Mouse (Mus musculus) kidney, postnatal 10 days (tissue): ENCODE results near the gene Cmc2.

Source experiments
- DNase-seq: peaks from one replicate; pipeline ENCODE4 v3.0.0; 2021; ENCODE audit warnings: mixed read lengths

Cmc2 gene

GRCm38 (mm10) chr8:116905252-116905651, 16.0 kb downstream of the Cmc2 start:
- DNase-seq: no peak

DNA sequence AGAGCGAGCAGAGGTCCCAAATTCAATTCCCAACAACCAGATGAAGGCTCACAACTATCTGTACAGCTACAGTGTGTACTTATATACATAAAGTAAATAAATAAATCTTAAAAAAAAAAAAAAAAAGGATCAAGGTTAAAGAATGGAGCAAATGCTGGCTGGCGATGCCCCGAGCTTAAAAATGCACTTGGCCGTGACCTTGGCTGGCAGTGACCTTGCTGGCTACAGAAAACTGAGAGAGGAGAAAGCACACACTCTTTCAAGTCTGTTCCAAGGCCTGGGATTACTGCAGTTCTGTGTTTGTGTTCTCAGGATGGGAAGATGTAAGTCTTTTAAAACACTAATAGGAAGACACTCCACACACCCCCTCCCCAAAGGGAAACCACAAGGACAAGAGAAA, 16.5 kb downstream of the Cmc2 start:
- no peak for DNase-seq

- DNase-seq: no peak
Observed at GRCm38 (mm10) chr8:116895521-116895920, 25.7 kb downstream of the Cmc2 start.

GRCm38 (mm10) chr8:116893938-116894337, 27.3 kb downstream of the Cmc2 start:
- no peak for DNase-seq

DNA sequence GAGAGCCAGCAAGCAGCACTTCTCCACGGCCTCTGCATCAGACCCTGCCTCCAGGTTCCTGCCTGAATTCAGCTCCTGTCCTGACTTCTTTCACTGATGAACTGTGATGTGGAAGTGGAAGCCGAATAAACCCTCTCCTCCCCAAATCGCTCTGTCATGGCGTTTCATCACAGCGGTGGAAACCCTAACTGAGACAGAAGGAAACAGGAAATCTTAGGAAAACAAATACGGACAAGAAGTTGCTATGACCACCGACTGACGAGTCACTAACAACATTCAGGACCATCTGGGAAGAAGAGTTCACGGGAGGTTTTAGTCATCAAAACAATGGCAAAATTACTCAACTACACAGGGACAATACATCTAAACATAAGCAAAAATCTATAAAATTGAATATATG, 28.6 kb downstream of the Cmc2 start:
- DNase-seq: no peak

GRCm38 (mm10) chr8:116892130-116892529, 29.1 kb downstream of the Cmc2 start:
- no peak for DNase-seq

DNA sequence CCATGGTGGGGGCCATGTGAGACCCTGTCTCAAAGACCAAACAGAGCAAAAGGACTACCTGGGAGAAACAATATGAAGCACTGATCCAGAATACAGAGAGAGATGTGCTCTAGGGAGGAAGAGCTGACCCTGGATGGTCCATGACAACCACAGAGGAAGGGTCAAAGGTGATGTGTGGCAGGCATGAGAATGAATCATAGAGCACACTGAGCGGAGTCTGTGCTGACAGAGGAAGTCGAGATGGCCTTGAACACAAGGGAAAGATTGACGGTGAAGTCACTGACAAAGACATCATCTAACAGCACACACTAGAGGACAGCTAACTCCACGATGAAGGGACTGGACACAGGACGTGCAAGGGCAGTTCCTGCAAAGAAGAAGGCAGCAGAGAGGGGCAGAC, 29.8 kb downstream of the Cmc2 start:
- DNase-seq: no peak

- DNase-seq: no peak
Observed at GRCm38 (mm10) chr8:116887813-116888212, 33.4 kb downstream of the Cmc2 start.

GRCm38 (mm10) chr8:116881396-116881795, 39.9 kb downstream of the Cmc2 start:
- DNase-seq: no peak

GRCm38 (mm10) chr8:116875798-116876450, 45.3 kb downstream of the Cmc2 start:
- no peak for DNase-seq

GRCm38 (mm10) chr8:116873986-116874385, 47.3 kb downstream of the Cmc2 start:
- no peak for DNase-seq

- no peak for DNase-seq
Observed at GRCm38 (mm10) chr8:116873586-116873985, 47.7 kb downstream of the Cmc2 start.

DNA sequence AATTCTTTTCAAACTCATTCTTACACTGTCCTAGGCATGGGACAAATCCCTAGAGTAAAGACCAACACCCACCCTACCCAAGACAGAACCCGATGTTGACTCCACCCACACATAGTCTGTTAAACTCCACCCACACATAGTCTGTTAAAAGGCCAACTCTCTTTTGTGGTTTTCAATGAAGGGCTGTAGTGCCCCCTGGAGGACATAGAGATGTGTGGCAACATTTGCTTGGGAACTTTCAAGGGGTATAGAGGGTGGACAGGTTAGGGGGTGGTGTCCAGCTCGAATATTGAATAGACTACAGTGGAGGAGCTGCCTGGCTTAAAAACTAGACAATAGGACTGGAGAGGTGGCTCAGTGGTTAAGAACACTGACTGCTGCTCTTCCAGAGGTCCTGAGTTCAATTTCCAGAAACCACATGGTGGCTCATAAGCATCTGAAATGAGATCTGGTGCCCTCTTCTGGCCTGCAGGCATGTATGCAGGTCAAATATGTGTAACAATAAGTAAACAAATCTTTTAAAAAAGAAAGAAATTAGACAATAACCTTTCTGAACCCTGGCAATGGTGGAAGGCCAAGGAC, 48.4 kb downstream of the Cmc2 start:
- DNase-seq: peak; percentile 35

- DNase-seq: peak; percentile 83
Observed at GRCm38 (mm10) chr8:116868699-116869098, 52.6 kb downstream of the Cmc2 start.

GRCm38 (mm10) chr8:116867321-116867720, 53.9 kb downstream of the Cmc2 start:
- DNase-seq: peak; percentile 53

GRCm38 (mm10) chr8:116866118-116866903, 54.9 kb downstream of the Cmc2 start:
- peak; percentile 63 for DNase-seq

DNA sequence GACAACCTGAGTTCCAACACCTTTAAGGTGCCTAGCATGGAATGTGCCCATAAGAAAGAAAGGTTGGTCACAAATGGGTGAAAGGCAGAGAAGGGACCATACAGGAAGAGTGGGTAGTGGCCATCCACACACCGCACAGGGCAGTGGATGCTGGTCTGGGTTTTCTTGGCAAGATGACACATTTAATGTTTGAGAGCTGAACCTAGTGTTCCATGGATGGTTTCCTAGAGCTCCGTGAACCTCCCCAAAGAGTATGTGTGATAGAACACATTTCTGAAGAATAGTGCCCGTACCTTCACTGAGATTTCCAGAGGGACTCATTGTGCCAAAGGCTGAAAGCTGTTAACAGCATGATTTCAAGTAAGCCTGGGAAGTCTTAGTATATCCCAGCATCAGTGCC, 56.7 kb downstream of the Cmc2 start:
- no peak for DNase-seq

DNA sequence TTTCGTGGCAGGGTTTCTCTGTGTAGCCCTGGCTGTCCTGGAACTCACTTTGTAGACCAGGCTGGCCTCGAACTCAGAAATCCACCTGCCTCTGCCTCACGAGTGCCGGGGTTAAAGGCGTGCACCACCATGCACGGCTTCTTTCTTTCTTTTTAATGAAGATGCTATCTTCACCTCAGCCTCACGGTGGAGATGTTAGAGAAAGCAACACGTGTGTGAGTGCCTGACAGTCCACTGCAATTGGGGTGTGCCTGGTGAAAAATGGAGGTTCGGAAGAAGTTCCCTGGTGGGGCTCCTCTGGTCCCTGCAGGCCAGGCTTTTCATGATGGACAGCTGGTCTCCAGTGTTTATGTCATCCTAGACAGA, 57.2 kb downstream of the Cmc2 start:
- no peak for DNase-seq

DNA sequence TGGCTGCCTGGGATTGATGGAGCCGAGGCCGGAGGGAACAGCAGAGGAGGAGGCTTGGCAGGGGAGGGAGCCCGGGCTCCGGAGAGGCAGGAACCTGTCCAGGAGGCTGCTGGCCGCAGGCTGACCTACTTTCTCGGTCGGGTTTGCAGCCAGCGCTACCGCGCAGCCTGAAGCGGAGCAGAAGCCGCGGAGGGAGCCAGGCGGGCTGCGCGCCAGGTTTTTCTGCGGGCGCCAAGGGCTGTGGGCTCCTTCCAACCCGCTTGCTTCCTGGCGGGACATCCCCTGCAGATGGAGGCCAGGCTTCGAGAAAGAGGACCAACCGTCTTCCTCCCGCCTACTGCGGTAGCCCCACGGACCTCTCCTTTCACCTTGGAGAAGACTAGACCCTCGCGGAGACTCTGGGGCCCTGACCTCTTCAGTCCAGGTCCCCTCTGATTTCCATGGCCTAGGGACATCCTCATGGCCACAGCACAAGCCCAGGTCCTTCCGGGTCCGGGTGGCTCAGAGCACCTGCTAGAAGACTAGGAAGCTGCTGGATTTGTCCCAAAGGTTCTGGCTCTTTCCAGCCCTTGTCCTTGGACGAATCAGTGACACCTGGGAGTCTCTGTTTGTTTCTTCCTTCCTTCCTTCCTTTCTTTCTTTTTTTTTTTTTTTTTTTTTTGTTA, 57.8 kb downstream of the Cmc2 start:
- DNase-seq: peak; percentile 86

DNA sequence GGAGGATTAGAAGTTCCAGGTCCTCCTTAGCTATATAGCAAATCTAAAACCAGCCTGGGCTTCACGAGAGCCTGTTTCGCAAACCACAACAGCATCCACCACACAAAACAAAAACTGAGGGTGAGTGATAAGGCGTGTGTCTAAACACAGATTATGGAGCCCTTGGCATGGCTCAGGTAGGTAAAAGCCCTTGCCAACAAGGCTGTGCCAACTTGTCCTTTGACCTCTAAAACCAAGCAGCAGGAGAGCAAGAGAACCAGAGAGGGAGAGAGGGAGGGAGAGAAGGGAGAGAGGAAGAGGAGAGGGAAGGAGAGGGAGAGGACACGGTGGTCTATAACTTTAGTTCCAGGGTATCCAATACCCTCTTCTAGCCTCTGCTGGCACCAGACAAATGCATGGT, 59.1 kb downstream of the Cmc2 start:
- no peak for DNase-seq

DNA sequence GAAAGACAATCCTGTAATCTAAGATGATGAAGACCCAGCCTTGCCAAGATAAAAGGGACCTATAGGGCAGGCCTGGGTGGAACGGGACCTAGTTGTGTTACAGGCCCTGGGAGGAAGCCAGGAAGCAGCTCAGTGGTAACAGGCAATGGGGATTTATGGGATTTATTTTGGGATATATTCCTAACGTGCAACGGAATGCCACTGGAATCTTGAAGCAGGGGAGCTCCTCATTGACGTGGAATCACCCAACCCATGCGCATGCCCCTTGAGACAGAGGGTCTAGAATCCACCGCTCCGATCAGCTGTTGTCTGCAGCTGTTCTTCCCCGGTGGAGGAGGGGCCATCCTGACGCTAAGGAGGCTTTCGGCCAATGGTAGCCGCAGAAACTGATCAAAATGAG, 69.2 kb downstream of the Cmc2 start:
- no peak for DNase-seq

DNA sequence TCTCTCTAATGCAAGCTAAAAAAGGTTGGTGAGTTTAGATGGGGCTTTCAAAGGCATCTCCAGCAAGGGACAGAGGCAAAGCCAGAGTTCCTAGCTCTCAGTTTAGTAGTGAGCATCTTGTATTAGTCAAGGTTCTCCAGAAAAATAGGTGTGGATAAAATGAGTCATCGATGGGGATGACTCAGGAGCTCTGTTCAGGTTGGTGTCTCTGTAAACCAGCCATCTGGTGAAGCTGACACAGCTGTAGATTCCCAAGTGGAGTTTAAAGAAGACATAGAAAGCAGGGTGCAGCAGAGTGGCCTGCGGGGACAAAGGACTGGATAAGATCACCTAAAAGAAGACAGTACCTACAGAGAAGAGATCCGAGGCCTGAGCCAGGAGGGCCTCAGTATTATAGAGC, 73.2 kb downstream of the Cmc2 start:
- no peak for DNase-seq

DNA sequence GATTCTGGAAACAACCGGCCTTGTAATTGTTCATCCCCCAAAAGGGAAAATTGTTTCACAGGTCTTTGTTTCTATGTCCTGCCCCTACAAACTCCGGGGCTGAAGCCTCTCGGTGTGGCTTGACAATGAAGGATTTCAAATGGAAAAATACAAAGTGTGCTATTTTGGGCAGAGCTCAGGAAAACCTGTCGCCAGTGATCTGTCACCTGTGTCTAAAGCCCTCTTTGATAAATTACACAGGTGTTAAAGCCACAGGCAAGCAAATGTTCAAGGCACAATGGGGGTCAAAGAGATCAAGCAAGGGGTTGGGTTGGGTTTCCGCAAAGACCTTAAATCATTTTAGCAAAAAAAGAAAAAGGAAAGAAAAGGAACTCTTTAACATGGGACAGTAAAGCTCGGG, 78.6 kb downstream of the Cmc2 start:
- no peak for DNase-seq
